Mouse (Mus musculus) retina, postnatal 7 days (tissue): ENCODE results near the gene Igsf3.
A peak's percentile ranks its signal among the peaks of the same experiment; 100 is the strongest.

Source experiments
- DNase-seq: peaks from one replicate; pipeline ENCODE4 v3.0.0-alpha.2; 2012; ENCODE audit warnings: low read depth, low spot score

The Igsf3 gene

GRCm38 (mm10) chr3:101447239-101447638, 70.4 kb downstream of the Igsf3 start:
- no peak for DNase-seq

GRCm38 (mm10) chr3:101448765-101449164, 71.9 kb downstream of the Igsf3 start:
- no peak for DNase-seq

DNA sequence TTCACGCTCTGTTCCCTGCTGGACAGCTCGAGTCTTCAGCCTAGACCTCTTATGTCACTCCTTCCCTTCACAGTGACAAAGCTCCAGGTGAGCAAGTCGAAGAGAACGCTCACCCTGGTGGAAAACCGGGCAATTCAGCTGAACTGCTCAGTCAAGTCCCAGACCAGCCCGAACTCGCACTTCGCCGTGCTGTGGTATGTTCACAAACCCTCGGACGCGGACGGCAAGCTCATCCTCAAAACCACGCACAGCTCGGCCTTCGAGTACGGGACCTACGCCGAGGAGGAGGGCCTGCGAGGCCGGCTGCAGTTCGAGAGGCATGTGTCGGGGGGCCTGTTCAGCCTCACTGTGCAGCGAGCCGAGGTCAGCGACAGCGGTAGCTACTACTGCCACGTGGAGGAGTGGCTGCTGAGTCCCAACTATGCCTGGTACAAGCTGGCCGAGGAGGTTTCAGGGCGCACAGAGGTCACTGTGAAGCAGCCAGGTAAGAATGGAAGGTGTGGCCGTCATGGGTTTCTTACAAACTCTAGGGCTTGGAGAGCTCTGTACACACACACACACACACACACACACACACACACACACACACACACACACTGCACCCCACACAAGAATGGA, 74.0 kb downstream of the Igsf3 start:
- no peak for DNase-seq

DNA sequence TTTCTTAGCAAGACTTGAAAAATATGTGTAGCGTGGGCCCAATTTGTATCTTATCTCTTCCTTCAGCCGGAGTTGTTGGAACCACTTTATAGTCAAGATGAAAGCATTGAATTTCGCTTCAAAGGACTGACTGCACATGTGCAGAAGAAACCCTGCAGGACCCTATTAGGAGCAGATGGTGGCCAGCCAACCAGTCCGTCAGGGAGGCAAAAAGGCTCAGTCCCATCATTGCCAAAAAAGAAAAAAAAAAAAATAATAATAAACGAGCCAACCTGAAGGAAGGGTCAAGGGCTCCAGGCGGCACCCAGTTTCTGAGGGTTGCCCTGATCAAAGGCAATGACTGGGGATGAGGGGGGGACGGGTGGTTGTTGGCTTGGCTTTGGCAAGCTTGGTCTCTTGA, 83.7 kb downstream of the Igsf3 start:
- DNase-seq: no peak

DNA sequence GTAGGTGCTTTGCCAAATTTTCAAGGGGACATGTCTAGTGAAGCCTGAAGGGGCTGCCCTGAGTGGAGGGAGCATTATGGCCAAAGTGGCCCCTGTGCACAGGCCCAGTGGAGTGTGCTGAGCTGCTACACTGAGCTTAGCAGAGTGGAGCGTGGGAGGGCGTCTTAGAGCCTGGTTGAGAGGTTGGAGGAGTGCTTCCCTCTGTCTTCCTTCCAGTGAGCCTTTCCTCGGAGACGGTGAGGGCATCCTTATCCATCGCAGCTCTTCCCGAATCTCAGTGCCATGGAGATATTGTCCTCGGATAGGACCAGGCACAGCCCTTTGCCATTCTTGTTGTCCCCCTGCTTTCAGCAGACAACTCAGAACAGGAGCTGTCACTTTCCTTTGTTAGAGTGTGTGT, 84.2 kb downstream of the Igsf3 start:
- DNase-seq: no peak

DNA sequence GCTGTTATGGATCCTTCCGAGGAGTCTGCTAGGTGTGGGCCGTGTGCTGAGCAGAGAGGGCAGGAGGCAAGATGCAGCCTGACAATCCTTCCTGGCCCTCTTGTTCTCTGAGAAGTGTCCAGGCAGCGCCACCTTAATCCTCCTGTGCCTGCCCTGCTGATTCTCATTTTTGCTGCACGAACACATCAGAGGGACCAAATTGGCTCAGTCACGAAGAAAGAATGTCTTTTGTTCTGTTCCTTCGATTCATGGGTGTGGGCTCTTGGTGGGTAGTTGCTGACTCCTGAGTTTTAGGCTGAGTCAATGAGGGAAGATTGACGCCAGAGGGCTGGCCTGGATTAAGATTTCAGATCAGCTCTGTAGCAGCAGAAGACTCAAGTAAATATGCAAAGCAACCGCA, 84.9 kb downstream of the Igsf3 start:
- peak; percentile 17 for DNase-seq

DNA sequence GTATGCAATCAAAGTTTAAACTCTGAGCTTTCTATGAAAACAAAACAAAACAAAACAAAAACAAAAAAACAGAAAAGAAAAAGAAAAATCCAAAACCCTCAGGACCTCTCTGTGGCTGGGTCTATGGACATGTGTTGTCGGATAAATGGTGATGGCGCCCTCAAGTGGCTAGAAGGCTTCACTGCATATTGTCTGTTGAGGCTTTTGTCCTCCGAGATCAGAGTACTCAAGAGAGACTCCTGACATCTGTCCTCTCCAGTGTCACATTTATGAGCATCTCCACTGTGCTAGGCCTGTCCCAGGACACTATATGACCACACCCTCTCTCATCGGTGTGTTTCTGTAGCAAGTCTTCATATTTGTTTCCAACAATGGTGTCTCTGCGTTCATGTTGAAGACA, 85.4 kb downstream of the Igsf3 start:
- peak; percentile 72 for DNase-seq

DNA sequence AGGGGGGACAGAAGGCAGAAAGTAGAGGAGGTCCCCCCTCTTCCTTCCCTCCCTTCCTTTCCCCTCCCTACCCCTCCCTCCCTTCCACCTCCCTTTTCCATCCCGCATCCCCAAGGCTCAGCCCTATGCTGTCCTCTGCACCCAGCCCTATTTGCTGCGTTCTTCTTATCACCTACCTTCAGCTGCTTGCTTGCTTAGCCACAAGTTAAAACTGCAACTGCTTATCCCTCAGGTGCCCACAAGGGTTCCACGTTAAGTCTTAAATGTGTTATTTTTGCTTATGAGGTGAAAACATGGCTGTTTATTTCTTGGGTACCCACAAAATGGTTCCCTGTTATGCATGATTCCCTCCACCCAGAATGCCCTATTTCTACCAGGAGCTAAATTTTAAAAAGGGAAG, 86.6 kb downstream of the Igsf3 start:
- DNase-seq: no peak

DNA sequence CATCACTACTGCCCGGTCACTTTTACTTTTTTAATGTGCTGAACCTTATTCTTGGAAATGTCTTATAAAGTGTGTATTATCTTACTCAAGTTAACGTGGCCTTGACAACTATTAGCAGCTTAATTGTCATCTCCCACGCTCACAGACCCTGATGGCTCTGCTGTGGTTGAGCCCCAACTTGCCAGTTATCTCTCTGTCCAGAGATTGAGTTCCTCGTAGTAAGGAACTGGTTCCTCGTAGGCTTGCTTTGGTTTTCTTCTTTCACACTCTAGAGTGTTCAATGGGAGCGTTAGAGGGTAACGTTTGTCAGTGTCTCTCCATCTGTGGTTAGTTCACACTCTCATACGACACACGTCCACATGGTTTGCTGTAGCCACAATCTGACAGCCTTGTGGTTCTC, 92.8 kb downstream of the Igsf3 start:
- no peak for DNase-seq

DNA sequence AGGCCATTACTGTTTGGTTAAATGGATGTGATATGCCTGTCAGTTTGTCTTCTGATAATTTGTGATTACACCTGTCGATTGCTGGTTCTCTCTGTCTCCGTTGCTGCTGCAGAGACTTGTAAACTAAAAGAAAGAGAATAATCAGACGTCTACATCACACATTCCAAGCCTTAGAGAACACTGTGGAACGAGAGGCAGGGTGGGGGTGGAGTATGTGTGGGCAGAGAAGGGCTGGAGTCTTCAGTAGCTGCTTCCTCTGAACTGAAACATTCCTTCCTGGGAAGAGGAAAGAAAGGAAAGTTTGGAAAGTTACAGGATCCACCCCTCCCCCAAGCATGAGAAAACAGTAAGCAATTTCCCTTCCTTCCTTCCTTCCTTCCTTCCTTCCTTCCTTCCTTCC, 95.0 kb downstream of the Igsf3 start:
- DNase-seq: no peak

DNA sequence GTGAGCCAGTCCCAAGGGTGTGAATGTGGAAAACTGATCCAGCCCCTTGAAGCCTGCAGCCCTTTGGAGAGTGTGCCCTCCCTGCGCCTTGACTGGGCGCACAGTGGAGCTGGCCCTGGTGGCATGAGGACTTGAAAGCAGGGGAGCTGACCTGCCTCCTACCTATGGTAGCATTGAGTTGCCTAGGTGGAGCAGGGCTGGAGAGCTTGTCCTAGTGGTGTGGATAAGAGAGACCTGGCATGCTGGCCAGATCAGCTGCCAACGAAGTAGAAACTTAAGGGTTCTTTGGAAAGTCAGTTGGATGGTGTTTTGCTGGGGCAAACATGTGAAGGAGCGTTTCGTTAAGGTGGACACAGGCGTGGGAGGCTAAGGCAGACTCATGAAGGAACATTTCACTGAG, 105.1 kb downstream of the Igsf3 start:
- no peak for DNase-seq

DNA sequence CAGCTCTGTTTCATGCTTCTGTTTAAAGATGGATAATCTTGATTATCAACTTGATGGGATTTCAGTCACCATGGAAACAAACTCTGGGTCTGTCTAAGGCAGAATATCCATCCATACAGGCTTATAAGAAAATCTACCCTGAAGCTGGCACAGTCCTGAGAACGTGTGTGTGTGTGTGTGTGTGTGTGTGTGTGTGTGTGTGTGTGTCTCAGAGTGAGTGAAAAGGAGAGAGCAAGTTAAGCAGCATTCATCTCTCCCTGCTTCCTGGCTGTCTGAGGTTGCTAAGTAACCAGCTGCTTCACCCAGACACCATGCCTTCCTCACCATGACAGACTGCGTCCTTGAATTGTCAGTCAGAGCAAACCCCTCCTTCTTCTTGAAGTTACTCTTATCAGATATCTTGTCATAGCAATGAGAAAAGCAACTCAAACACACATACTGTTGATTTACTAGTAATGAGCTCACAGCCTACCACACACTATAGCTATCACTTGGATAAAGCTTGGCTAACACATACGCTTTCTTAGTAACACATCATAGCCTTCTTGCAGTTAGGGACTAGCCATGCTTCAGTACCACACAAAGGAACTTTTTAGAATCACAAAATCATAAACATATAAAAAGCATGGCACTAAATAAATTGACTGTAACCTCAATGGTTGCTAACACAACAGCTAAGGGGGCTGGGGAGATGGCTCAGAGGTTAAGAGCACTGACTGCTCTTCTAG, 106.5 kb downstream of the Igsf3 start:
- DNase-seq: no peak

DNA sequence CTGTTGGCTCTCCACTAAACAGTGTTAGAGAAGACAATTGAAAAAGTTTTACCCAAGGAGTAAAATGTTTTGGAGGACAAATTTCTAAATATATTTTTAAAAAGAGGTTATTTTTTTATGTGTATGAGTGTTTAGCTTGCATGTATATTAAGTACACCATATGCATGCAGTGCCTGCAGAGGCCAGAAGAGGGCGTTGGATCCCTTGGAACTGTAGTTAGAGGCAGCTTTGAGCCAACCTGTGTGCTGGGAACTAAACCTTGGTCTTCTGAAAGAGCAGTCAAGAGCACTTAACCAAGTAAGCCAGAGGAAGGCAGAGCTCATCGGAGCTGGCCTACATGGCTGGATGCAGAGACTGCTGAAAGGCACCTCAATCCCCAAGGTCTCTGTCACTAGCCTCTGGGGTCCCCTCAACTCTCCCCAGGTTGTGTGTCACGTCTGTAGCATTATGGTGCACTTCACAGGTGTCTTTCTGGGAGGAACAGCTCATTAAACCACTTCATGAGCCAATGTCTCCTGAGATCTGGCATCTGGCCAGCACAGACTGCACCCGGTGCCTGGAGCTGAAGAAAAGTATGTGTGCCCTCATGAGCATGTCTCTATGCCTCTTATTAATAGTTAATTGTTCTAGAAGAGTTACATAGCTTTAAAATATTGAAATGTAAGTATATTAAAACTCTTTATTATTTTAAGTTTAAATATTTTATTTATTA, 109.3 kb downstream of the Igsf3 start:
- DNase-seq: no peak

- no peak for DNase-seq
Measured at GRCm38 (mm10) chr3:101487436-101487835, 110.6 kb downstream of the Igsf3 start.

- no peak for DNase-seq
Measured at GRCm38 (mm10) chr3:101488204-101488603, 111.3 kb downstream of the Igsf3 start.

DNA sequence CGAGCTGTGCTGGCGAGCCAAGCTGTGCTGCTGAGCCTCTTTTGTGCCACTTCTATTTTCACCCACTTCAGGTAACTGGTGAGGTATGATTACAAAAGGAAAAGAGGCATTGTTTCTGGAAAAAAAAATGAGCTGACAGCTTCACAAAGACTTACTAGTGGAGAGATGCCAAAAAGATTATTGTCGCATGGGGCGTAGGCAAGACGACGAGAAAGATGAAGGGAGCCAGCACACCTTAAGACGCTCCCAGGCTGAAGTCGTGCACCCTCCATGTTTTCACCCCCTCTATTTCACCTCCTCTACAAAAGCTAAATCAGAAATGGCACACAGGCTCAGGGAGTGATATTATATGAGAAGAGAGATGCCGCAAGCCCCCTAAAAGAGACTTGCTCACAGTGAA, 113.6 kb downstream of the Igsf3 start:
- DNase-seq: no peak

DNA sequence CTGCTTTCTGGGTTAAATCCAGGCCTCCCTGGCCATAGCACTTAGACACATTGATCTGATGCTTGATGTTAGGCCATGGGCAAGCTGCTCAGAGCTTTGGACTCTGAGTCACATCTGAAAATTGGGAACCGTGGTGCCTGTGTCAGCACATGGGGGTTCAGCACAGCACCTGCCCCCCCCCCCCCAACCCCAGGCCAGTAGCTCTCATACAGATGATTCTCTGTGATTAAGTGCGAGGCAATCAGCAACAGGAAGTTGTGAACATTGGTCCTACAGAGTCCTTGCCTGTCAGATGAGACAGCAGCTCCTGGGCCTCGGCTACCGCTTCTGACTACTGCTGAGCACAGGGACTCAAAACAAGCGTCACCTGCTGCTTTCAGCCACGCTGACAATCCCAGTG, 116.0 kb downstream of the Igsf3 start:
- no peak for DNase-seq

- peak; percentile 84 for DNase-seq
Measured at GRCm38 (mm10) chr3:101493937-101494459, 117.1 kb downstream of the Igsf3 start.

DNA sequence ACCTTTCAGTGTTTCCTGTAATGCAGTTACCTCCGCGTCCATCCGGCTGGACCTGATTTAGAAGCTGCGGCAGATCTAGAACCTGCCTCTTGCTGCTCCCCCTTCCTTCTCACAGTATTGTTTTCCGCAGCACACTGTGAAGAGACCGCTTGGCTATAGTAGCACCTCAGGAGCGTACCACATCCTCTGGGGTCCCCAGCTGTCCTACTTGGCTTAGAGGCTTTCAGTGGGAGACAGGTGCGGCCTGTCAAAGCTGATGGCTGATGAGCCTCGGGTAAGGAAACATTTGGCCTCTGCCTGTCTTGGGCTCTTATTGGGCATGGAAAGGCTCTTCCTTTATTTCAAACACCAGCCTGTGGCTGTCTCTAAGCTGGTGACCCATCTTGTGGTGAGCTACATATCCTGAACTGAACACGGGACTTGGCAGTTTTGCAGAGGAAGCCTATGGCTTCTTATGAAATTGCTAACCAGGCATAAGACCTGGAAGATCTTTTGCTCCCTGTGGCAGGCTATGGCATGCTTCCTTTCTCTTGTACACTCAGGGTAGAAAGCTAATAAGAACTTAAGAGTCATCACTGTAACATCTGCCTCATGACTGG, 120.6 kb downstream of the Igsf3 start:
- DNase-seq: no peak

GRCm38 (mm10) chr3:101499906-101500305, 123.0 kb downstream of the Igsf3 start:
- no peak for DNase-seq

GRCm38 (mm10) chr3:101500393-101501051, 123.6 kb downstream of the Igsf3 start:
- DNase-seq: no peak

DNA sequence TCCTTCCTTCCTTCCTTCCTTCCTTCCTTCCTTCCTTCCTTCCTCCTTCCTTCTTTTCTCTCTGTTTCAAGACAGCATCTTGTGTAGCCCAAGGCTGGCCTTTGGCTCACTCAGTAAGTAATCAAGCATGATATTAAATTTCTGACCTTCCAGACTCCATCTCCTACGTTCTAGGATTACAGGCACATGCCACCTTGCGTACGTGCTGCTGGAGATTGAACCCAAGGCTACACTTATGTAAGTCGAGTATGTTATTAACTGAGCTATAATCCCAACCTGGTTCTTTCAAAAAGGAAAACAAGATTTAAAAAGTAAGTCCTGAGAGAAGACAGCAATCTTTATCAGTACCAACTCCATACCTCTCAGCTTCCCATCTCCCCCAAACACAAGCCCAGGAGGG, 124.7 kb downstream of the Igsf3 start:
- DNase-seq: no peak
